Mouse (Mus musculus) kidney, adult 2 months (tissue): Measurements from ENCODE around the gene Rsph3a. TPM values are rescaled to one million over a fixed set of nuclear protein-coding genes. Genes with fewer than 3 reads are reported as not detected.
"Not testable (repeated sequence)": the region's sequence is repeated elsewhere in the genome, so short reads cannot be mapped to it uniquely, and the experiment has no call there.

ENCODE experiments used
- DNase-seq: peaks from one replicate; pipeline ENCODE4 v3.0.0; 2021
- H3K27ac ChIP-seq: fragments of 200-500 bp; 2 replicates; pipeline ENCODE4 v1.5.1; 2012; ENCODE audit warnings: low read depth, low read length, control low read depth, inconsistent platforms; ENCODE audit not compliant: insufficient read depth
- H3K27me3 ChIP-seq: fragments of 200-500 bp; replicated peaks from 2 replicates; pipeline ENCODE4 v1.6.1; 2012; ENCODE audit warnings: mild to moderate bottlenecking, moderate library complexity, low read length, inconsistent platforms; ENCODE audit not compliant: control insufficient read depth, insufficient read depth
- H3K36me3 ChIP-seq: fragments of 200-500 bp; 2 replicates; pipeline ENCODE4 v1.6.1; 2012; ENCODE audit warnings: mild to moderate bottlenecking, moderate library complexity, low read length, inconsistent platforms; ENCODE audit not compliant: control insufficient read depth, insufficient read depth
- H3K4me1 ChIP-seq: fragments of 200-500 bp; 2 replicates; pipeline ENCODE4 v1.6.1; 2011; ENCODE audit warnings: low read length; ENCODE audit not compliant: control insufficient read depth, insufficient read depth
- H3K4me3 ChIP-seq: fragments of 200-500 bp; 2 replicates; pipeline ENCODE4 v1.5.1; 2011; ENCODE audit warnings: mild to moderate bottlenecking, low read depth, low read length, control low read depth; ENCODE audit not compliant: insufficient read depth
- CTCF ChIP-seq: fragments of 200-500 bp; conservative IDR thresholded peaks from 2 replicates; pipeline ENCODE4 v1.5.1; 2011; ENCODE audit warnings: low read depth, mild to moderate bottlenecking, control low read depth, low read length, moderate library complexity, mixed read lengths; ENCODE audit not compliant: insufficient read depth, insufficient read length
- POLR2A ChIP-seq: fragments of 200-500 bp; IDR thresholded peaks from one replicate; pipeline ENCODE4 v1.6.1; 2011; ENCODE audit warnings: low read depth, low read length, control low read depth
- WGBS: fragments of 180-500 bp; shearing (Covaris S2); methylation state at CpG from one replicate; pipeline ENCODE4 v1.1.7; 2018; 5-methylcytosine and 5-hydroxymethylcytosine counted together
- polyA plus RNA-seq: library from polyadenylated mRNA; depleted of rRNA; stranded (reverse); fragments of >200 nt; gene quantifications from 2 replicates; pipeline ENCODE4 v1.2.3, GENCODE M21; 2012; rRNA removed

Gene Rsph3a
- polyA plus RNA-seq = 77.2 and 85.9 TPM in 2 replicates

DNA sequence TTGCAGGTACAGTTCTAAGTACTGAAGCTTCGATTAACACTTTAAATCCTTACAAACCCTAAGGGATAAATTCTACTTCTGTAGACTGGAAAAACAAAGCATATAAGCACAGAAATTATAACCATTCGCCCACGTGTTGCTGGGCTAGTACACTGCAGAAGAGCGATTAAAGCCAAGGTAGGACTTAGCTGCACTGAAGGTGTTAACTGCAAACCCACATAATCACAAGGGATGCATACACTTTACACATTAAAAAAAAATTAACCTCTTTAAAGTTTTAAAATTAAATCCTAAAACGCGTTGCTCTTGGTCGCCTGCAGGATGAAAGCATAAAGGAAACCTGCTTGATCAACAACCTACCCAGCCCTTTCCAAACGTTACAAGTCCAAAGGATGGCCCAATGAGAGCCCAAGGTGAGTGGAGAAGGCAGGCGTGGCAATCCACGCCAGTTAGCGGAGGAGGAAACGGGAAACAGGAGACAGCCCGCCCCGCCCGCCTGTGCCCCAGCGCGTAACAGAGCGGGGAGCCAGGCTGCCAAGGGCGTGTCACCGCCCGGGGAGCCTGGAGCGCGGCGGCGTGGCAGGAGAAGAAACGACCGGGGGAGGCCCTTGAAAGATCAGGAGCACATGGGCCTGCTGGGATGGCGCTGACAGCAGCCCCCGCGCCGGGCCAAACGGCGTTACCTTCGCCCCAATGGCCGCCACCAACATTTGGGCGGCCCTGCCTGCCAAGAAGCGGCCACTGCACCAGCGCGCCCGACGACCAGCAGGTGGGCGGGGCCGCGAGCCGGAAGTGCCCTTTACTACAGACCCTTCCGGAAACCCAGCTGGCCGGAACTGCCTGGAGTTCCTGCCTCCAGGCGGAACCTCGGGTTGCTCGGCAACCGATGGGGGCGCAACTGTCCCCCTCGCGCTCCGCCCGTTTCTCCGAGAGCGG, at the start of gene Rsph3a:
Gene Rsph3a, plus strand, starts transcription at position 498 of the 936 bp plus-strand sequence.
- Histone ChIP-seq H3K27ac (peak within 1 kb of the TSS; percentile 95), H3K4me3 (peak within 1 kb of the TSS; percentile 94)
- H3K27me3 ChIP-seq, H3K36me3 ChIP-seq, H3K4me1 ChIP-seq: not testable (repeated sequence)
- peak; percentile 94 for DNase-seq
- WGBS = 2% methylated on average over 58 of the region's 58 CpGs

DNA sequence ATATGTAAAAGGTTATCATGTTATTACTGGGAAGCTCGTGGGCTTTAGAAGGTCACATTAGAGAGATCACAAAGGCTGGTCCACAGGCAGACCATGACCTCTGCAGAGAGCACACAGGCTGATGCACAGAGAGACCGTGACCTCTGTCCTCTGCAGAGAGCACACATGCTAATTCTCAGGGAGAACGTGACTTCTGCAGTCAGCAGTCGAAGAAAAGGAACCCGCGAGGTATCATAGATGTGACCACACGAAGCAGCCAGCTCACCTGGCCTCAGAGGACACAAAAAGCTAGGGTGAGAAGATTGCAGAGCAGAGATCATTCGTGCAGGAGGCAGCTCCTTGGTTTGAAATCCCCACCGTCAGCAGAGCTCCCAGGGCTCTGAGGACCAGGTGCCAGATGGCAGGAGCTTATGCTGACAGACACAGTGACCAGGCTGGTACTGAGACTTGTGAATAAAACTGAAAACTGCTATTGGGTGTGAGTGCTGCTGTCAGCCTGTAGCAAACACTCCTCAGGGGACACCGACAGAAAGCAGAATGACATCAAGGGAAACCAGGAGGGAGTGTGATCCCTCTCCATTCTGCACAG, 49.3 kb upstream of the Rsph3a start:
- 62% methylated on average over 10 of the region's 10 CpGs for WGBS
- no peak for DNase-seq
- Histone ChIP-seq H3K27me3 (no peaks in the 10 kb centered on the region), H3K4me1 (no peaks in the 10 kb centered on the region), H3K27ac (no peak overlapping the region), H3K4me3 (no peak overlapping the region), H3K36me3 (no peaks in the 10 kb centered on the region)
- TF ChIP-seq POLR2A (no peak), CTCF (no peak)

GRCm38 (mm10) chr17:7897120-7897519, 48.3 kb upstream of the Rsph3a start:
- H3K4me1 ChIP-seq = no peaks in the 10 kb centered on the region
- 65% methylated on average over 11 of the region's 11 CpGs for WGBS
- no peaks in the 10 kb centered on the region for H3K36me3 ChIP-seq
- peak overlapping the region; percentile 12; the same call in 1 of the 2 replicates for H3K4me3 ChIP-seq
- no peak for DNase-seq
- TF ChIP-seq CTCF (no peak), POLR2A (no peak)
- no peak overlapping the region for H3K27ac ChIP-seq
- no peaks in the 10 kb centered on the region for H3K27me3 ChIP-seq

GRCm38 (mm10) chr17:7897756-7898155, 47.7 kb upstream of the Rsph3a start:
- Histone ChIP-seq H3K4me1 (no peaks in the 10 kb centered on the region), H3K27me3 (no peaks in the 10 kb centered on the region), H3K27ac (no peak overlapping the region), H3K36me3 (no peaks in the 10 kb centered on the region), H3K4me3 (no peak overlapping the region)
- TF ChIP-seq CTCF (no peak), POLR2A (no peak)
- 77% methylated on average over 4 of the region's 4 CpGs for WGBS
- DNase-seq = no peak

- Histone ChIP-seq H3K4me3 (no peak overlapping the region), H3K36me3 (no peaks in the 10 kb centered on the region), H3K27ac (no peak overlapping the region), H3K4me1 (no peaks in the 10 kb centered on the region), H3K27me3 (no peaks in the 10 kb centered on the region)
- no peak for DNase-seq
- no peak for TF ChIP-seq CTCF
- TF ChIP-seq POLR2A = no peak
- 36% methylated on average over 6 of the region's 6 CpGs for WGBS
These were observed 46.2 kb upstream of the Rsph3a start for GRCm38 (mm10) chr17:7899233-7899632.

- Histone ChIP-seq H3K4me1 (no peaks in the 10 kb centered on the region), H3K4me3 (no peak overlapping the region), H3K36me3 (no peaks in the 10 kb centered on the region), H3K27ac (no peak overlapping the region), H3K27me3 (no peaks in the 10 kb centered on the region)
- no peak for DNase-seq
- TF ChIP-seq POLR2A = no peak
- no peak for TF ChIP-seq CTCF
- 67% methylated on average over 4 of the region's 4 CpGs for WGBS
These were observed 45.5 kb upstream of the Rsph3a start for GRCm38 (mm10) chr17:7899961-7900360.

- no peaks in the 10 kb centered on the region for H3K27me3 ChIP-seq
- no peak for DNase-seq
- H3K4me3 ChIP-seq = no peak overlapping the region
- H3K4me1 ChIP-seq = no peaks in the 10 kb centered on the region
- H3K27ac ChIP-seq = no peak overlapping the region
- 85% methylated on average over 2 of the region's 2 CpGs for WGBS
- no peaks in the 10 kb centered on the region for H3K36me3 ChIP-seq
- TF ChIP-seq CTCF = no peak
- no peak for TF ChIP-seq POLR2A
These were observed 43.9 kb upstream of the Rsph3a start for GRCm38 (mm10) chr17:7901536-7901935.
